Mouse (Mus musculus) neural tube, embryonic 15.5 days (tissue): ENCODE data around the gene Kif1c. TPM values are rescaled to one million over a fixed set of nuclear protein-coding genes. Genes with fewer than 3 reads are reported as not detected.
A peak's percentile ranks its signal among the peaks of the same experiment; 100 is the strongest.

Source experiments
- ATAC-seq: fragments of 200-750 bp; cut with Nextera tagmentation; 2 replicates; pipeline ENCODE4 v1.8.0; 2017; ENCODE audit warnings: mild to moderate bottlenecking, moderate TSS enrichment, moderate library complexity; ENCODE audit not compliant: low FRiP score
- H3K27ac ChIP-seq: fragments of 300-500 bp; sonication (generic); replicated peaks from 2 replicates; pipeline ENCODE4 v1.5.1; 2015; ENCODE audit warnings: mild to moderate bottlenecking, inconsistent platforms
- H3K27me3 ChIP-seq: fragments of 300-500 bp; sonication (generic); replicated peaks from 2 replicates; pipeline ENCODE4 v1.6.1; 2015; ENCODE audit warnings: inconsistent platforms
- H3K36me3 ChIP-seq: fragments of 300-500 bp; sonication (generic); 2 replicates; pipeline ENCODE4 v1.6.1; 2015; ENCODE audit warnings: inconsistent platforms
- H3K4me1 ChIP-seq: fragments of 300-500 bp; sonication (generic); 2 replicates; pipeline ENCODE4 v1.6.1; 2015; ENCODE audit warnings: inconsistent platforms
- H3K4me2 ChIP-seq: fragments of 300-500 bp; sonication (generic); 2 replicates; pipeline ENCODE4 v1.6.1; 2015; ENCODE audit warnings: inconsistent platforms, mild to moderate bottlenecking, moderate library complexity
- H3K4me3 ChIP-seq: fragments of 300-500 bp; sonication (generic); replicated peaks from 2 replicates; pipeline ENCODE4 v1.5.1; 2015; ENCODE audit warnings: mild to moderate bottlenecking, inconsistent platforms
- H3K9ac ChIP-seq: fragments of 300-500 bp; sonication (generic); replicated peaks from 2 replicates; pipeline ENCODE4 v1.6.1; 2015; ENCODE audit warnings: mild to moderate bottlenecking, inconsistent platforms
- H3K9me3 ChIP-seq: fragments of 300-500 bp; sonication (generic); replicated peaks from 2 replicates; pipeline ENCODE4 v1.6.1; 2016; ENCODE audit warnings: inconsistent platforms
- whole genome bisulfite sequencing: fragments of 180-500 bp; shearing (Covaris S2); methylation state at CpG from one replicate; pipeline ENCODE4 v1.1.7; 2015; ENCODE audit warnings: mixed read lengths; 5-methylcytosine and 5-hydroxymethylcytosine counted together
- polyA plus RNA-seq: library from polyadenylated mRNA; unstranded; fragments of >200 nt; fragmentation: Nextera tagmentation; extraction: Ambion mirVana; gene quantifications from 2 replicates; pipeline ENCODE4 v1.2.1, GENCODE M21; 2015

Kif1c gene
- polyA plus RNA-seq, 1 experiment from 2014 or later, result 1.6 TPM

DNA sequence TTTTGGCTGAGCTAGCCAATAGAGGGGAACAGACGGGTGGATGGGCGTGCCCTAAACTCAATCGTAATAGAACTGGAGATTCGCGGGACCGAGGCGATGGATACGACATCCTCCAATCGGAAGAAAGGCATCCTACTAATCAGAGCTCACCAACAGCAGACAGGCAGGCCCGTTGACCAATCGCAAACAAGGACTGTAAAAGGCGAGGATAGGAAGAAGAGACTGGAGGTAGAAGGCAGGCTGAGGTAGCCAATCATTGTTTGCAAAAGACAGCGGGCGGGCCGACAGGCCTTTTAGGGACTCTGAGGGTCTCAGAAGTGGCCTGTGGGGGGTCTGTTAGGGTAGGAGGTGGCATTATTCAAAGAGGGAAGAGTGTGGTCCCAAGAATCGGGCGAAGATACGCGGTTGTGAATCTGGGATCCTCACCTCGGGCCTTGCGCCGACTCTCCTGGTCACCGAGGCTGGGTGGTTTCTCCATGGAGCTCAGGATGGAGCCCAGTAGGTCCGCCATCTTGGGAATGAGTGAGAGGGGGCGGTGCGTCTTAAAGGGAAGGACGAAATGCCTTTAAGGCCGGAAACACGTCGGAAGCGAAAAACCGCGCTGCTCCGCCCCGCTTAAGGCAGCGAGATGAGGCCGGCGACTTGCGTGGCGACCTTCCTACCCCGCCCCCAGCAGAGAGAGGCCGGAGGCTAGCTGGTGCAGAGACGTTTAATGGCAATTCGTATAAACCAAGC lies 31.4 kb upstream of the Kif1c start, which contains the start of gene Spag7:
TSS of gene Spag7 (minus strand) at position 646 of the 735 bp plus-strand sequence.
- Histone ChIP-seq H3K9ac (peak within 1 kb of the TSS; percentile 70), H3K36me3 (peaks cover 35% of the 10 kb centered on the region), H3K27ac (peak within 1 kb of the TSS; percentile 99), H3K4me2 (peak within 1 kb of the TSS; percentile 81), H3K9me3 (no peaks in the 10 kb centered on the region), H3K4me3 (peak within 1 kb of the TSS; percentile 67), H3K27me3 (no peaks in the 10 kb centered on the region), H3K4me1 (peaks cover 43% of the 10 kb centered on the region)
- under 1% methylated on average over 44 of the region's 44 CpGs for WGBS
- ATAC-seq, result peak; percentile 96

DNA sequence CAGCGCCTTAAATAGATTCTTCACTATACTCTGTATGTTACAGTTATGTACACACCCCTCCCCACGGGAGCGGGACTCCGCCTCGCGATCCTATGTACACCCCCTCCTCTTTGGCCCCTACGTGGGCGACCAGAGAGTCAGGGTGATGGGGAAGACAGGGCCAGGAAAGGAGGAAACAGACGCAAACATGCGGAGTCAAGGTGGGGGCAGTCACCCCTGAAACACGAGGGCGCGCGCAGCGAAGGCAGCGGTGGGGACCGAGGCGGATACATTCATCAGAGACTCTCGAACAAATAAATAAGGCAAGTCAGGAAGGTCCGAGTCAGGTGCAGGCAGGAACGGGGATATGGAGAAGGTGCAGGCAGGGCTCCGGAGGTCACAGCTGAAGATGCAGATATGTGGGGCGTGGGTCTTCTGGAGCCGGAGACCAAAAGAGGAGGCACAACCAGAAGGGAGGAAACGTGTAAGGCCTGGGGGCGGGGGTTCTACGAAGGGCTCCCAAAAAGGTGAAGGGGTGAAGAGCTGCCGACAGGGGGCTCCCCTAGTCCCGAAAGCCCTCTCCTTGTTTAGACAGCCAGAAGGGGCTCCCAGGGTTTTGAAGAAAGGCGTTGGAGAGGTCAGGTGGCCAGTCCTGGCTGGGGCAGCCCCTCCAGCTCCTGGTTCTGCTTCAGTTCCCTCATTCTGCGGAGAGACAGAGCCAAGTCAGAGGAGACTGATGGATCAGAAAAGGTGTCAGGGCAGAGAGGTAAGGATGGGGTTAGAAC lies 30.6 kb upstream of the Kif1c start:
- peak overlapping the region; percentile 70 for H3K9ac ChIP-seq
- no peaks in the 10 kb centered on the region for H3K27me3 ChIP-seq
- peak overlapping the region; percentile 99 for H3K27ac ChIP-seq
- peaks cover 33% of the 10 kb centered on the region for H3K36me3 ChIP-seq
- peak overlapping the region; percentile 67 for H3K4me3 ChIP-seq
- H3K9me3 ChIP-seq, result no peaks in the 10 kb centered on the region
- under 1% methylated on average over 31 of the region's 31 CpGs for WGBS
- peak; percentile 43 for ATAC-seq
- peak overlapping the region; percentile 81 for H3K4me2 ChIP-seq
- peaks cover 43% of the 10 kb centered on the region for H3K4me1 ChIP-seq

DNA sequence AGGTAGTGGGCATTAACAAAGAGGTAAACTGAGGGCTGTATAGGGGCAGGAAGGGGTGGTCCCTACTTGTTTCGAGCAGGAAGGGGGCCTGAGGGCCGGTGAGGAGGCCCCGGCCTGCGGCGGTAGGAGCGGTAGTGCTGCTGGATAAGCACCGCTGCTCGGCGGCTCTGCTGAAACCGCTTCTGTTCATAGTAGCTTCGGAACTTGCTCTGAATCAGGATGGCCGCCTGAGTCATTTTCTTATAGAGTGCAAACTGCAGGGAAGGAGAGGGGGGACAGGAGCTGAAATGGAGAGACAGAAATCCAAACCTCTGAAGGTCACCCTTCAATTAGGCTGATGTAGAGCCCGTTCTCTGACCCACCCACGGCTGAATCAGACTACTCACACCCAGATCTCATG lies 29.9 kb upstream of the Kif1c start:
- 36% methylated on average over 14 of the region's 14 CpGs for WGBS
- peaks cover 33% of the 10 kb centered on the region for H3K36me3 ChIP-seq
- peak overlapping the region; percentile 70 for H3K9ac ChIP-seq
- peak overlapping the region; percentile 99 for H3K27ac ChIP-seq
- H3K27me3 ChIP-seq, result no peaks in the 10 kb centered on the region
- no peak for ATAC-seq
- H3K9me3 ChIP-seq, result no peaks in the 10 kb centered on the region
- peak overlapping the region; percentile 67 for H3K4me3 ChIP-seq
- peaks cover 43% of the 10 kb centered on the region for H3K4me1 ChIP-seq
- H3K4me2 ChIP-seq, result peak overlapping the region; percentile 81

DNA sequence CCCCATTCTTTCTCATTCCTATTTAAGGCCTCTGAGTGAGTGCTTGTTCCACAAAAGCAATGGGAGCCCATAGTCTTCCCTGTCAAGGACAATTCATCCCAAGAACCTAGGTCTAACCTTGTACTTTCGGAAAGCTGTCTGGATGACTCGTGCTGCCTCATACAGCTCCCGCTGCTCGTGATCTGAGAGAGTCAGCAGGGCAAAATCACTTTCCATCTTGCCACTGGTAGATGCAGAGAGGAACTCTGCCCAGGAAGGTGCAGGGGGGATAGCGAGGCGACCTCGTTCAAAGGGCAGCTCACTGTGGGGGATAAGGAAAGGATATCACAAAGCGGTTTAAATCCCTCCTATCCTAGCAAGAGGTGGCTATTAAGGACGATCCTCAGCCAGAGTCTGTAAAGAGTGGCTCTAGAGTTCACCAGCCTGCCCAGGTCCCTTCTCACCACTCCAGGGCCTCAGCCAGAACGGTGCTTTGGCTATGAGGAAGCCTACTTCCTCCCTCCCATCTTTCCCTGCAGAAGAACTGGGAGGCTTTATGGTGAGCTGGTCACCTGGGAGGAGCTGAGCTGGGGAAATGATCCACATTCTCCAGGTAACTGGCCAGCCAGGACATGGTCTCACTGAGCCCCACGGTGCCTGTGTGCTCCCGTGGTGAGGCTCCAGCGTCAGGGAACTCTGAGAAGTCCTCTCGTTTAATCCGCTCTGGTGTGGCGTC lies 28.9 kb upstream of the Kif1c start:
- H3K36me3 ChIP-seq, result peaks cover 39% of the 10 kb centered on the region

DNA sequence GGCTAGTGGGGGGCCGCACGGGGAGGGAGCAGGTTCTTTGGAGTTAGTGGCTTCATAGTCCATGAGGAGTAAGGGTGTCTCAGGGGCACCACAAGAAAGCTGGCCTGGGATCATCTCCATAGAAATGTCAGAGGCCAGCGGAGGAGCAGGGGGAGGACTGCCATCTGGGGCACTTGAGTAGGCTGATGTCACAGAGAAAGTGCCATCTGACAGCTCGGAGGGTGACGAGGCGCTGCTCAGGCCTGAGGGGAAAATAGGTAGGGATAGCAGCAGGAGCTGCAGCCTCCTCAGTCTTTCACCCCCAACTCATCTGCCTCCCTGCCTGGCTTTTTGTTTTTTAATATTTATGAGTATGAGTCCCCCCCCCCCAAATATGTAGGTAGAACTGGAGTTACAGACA lies 26.3 kb upstream of the Kif1c start:
- Histone ChIP-seq H3K27ac (no peak overlapping the region), H3K4me1 (peaks cover 21% of the 10 kb centered on the region), H3K9me3 (no peaks in the 10 kb centered on the region), H3K27me3 (no peaks in the 10 kb centered on the region), H3K4me3 (no peak overlapping the region), H3K4me2 (no peak overlapping the region), H3K36me3 (peaks cover 58% of the 10 kb centered on the region), H3K9ac (no peak overlapping the region)
- ATAC-seq, result no peak
- WGBS, result 63% methylated on average over 6 of the region's 6 CpGs

More for the DNA sequence above, 28.9 kb upstream of the Kif1c start:
- no peak overlapping the region for H3K4me3 ChIP-seq
- peaks cover 39% of the 10 kb centered on the region for H3K4me1 ChIP-seq
- no peaks in the 10 kb centered on the region for H3K9me3 ChIP-seq
- no peak for ATAC-seq
- 83% methylated on average over 16 of the region's 16 CpGs for WGBS
- H3K27me3 ChIP-seq, result no peaks in the 10 kb centered on the region
- H3K4me2 ChIP-seq, result peak overlapping the region; percentile 81; the same call in 1 of the 2 replicates
- H3K9ac ChIP-seq, result peak overlapping the region; percentile 70; the same call in 1 of the 2 replicates
- no peak overlapping the region for H3K27ac ChIP-seq

DNA sequence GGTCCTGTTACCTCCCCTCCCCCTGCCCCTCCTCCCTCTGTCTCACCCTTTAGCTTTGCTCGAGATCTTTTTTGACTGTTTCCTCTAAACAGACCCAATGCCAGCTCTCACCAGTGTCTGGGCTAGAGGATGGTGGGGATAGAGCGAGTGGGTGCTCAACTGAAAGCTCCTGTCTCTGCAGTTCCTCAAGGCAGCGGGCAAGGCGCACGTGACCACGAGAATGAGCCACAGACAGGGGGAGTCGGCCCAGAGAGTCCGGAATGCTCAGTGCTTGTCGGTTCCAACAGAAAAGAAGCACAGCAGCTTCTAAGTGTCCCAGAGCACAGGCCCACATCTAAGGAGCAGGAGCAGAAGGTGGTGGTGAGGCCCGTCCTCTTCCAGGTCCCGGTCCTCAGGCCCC lies 25.8 kb upstream of the Kif1c start:
- H3K9ac ChIP-seq, result no peak overlapping the region
- no peak overlapping the region for H3K27ac ChIP-seq
- H3K27me3 ChIP-seq, result no peaks in the 10 kb centered on the region
- no peaks in the 10 kb centered on the region for H3K9me3 ChIP-seq
- WGBS, result 78% methylated on average over 11 of the region's 11 CpGs
- peaks cover 21% of the 10 kb centered on the region for H3K4me1 ChIP-seq
- H3K4me2 ChIP-seq, result no peak overlapping the region
- H3K4me3 ChIP-seq, result no peak overlapping the region
- no peak for ATAC-seq
- H3K36me3 ChIP-seq, result peaks cover 63% of the 10 kb centered on the region

DNA sequence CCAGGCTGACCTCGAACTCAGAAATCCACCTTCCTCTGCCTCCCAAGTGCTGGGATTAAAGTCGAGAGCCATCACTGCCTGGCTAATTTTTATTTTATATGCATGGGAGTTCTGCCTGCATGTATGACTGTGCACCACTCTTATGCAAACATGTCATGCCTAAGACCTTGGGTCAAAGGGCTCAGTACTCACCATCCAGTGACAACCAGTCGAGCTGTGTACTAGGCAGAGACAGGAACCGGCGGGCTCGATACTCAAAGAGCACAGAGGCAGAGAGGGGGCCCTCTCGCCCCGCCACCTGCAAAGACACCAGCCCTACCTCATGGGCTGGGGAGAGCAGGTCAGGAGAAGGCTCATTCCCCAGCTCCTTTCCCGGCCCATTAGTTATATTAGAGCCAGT lies 22.3 kb upstream of the Kif1c start:
- WGBS, result 88% methylated on average over 8 of the region's 9 CpGs
- peaks cover 75% of the 10 kb centered on the region for H3K36me3 ChIP-seq
- ATAC-seq, result no peak

DNA sequence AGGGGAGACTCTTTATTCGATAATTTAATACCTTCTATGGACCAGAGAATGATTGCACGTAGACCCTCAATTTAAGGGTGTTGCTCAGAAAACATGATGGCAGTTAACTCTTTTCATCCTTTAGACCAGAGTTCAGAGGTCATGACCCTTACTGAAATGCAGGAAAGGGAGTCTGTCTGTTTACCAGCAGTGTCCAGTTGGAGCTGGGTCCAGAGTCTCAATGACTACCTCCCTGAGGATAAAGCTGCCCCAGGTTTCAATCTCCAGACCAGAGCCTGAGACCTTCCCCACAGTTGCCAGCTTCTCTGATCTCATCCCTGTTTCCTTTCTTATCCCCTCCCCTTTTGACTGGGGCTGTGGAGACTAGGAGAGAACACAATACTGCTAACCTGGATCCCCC lies 21.8 kb upstream of the Kif1c start:
- WGBS, result 65% methylated on average over 2 of the region's 2 CpGs
- no peak for ATAC-seq
- H3K9me3 ChIP-seq, result no peaks in the 10 kb centered on the region
- H3K27ac ChIP-seq, result no peak overlapping the region
- H3K9ac ChIP-seq, result no peak overlapping the region
- H3K27me3 ChIP-seq, result no peaks in the 10 kb centered on the region
- H3K36me3 ChIP-seq, result peaks cover 77% of the 10 kb centered on the region
- H3K4me2 ChIP-seq, result no peak overlapping the region
- no peak overlapping the region for H3K4me3 ChIP-seq
- peaks cover 10% of the 10 kb centered on the region for H3K4me1 ChIP-seq

More for the DNA sequence above, 22.3 kb upstream of the Kif1c start:
- Histone ChIP-seq H3K27ac (no peak overlapping the region), H3K27me3 (no peaks in the 10 kb centered on the region), H3K4me1 (peaks cover 10% of the 10 kb centered on the region), H3K4me3 (no peak overlapping the region), H3K4me2 (no peak overlapping the region), H3K9me3 (no peaks in the 10 kb centered on the region), H3K9ac (no peak overlapping the region)

DNA sequence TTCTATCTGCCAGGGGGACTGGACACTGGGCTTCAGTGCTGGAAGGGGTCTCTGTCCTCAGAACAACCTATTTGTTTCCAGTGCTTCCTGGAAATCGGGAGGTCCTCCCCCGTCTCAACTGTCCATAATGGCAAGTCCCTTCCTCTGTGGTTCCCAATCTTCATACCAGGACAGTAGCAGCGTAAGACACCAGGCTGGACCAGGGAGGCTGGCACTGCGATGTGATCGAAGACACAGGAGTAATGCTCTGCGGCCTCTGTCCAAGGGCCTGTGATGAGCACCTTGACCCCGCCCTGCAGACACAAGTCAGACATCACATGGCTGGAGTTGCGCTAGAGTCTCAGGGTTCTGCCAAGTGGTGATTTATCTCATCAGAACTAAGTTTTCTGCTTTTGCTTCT lies 21.0 kb upstream of the Kif1c start:
- Histone ChIP-seq H3K36me3 (peaks cover 79% of the 10 kb centered on the region), H3K27ac (no peak overlapping the region), H3K9me3 (no peaks in the 10 kb centered on the region), H3K27me3 (no peaks in the 10 kb centered on the region), H3K9ac (no peak overlapping the region), H3K4me2 (no peak overlapping the region), H3K4me3 (no peak overlapping the region), H3K4me1 (peaks cover 10% of the 10 kb centered on the region)
- no peak for ATAC-seq
- WGBS, result 98% methylated on average over 8 of the region's 8 CpGs

DNA sequence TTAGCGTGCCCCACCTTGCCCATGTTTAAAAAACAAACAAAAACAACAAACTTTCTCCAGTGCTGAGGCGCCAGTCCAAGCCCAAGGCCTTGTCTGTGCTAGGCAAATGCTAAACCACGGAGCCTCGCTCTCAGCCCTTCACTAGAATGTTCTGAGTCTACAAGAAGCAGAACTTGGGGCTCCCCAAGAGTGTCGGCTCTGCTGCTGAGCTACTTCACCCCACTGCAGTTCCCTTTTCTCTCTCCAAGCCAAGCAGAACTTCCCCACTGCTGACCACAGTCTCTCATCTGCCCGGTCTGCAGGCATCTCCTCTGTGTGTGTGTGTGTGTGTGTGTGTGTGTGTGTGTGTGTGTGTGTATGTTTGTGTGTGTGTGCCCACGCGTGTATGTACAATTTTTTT lies 20.5 kb upstream of the Kif1c start:
- 94% methylated on average over 6 of the region's 8 CpGs for WGBS
- no peak overlapping the region for H3K4me2 ChIP-seq
- H3K4me3 ChIP-seq, result no peak overlapping the region
- H3K9me3 ChIP-seq, result no peaks in the 10 kb centered on the region
- no peaks in the 10 kb centered on the region for H3K27me3 ChIP-seq
- no peak overlapping the region for H3K9ac ChIP-seq
- peaks cover 10% of the 10 kb centered on the region for H3K4me1 ChIP-seq
- H3K27ac ChIP-seq, result no peak overlapping the region
- peaks cover 81% of the 10 kb centered on the region for H3K36me3 ChIP-seq
- ATAC-seq, result no peak

DNA sequence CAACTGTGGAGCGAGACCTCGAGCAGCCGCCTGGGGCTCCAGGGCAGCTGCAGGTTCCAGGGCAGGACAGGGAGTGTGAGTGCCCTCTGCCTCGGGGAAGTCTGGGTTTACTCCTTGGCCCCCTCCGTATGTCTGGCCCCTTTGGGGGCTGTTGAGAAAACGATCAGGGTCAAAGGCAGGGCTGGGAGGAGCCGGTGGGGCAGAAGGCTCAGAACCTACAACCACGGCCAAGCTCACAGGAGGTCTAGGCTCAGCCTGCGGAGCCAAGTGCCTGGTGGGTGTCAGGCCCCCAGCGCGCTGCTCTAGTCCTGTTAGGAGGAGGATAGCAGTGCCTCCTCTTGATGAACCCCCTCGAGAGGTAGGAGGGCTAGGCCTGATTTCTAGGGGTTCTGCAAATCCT lies 19.2 kb upstream of the Kif1c start:
- Histone ChIP-seq H3K27ac (no peak overlapping the region), H3K4me2 (no peak overlapping the region), H3K4me3 (no peak overlapping the region), H3K4me1 (peaks cover 14% of the 10 kb centered on the region), H3K27me3 (no peaks in the 10 kb centered on the region), H3K9me3 (no peaks in the 10 kb centered on the region), H3K36me3 (peaks cover 76% of the 10 kb centered on the region), H3K9ac (no peak overlapping the region)
- no peak for ATAC-seq
- WGBS, result 67% methylated on average over 12 of the region's 12 CpGs
